Mouse (Mus musculus): ENCODE measurements around the gene Cep68.

Gene Cep68

DNA sequence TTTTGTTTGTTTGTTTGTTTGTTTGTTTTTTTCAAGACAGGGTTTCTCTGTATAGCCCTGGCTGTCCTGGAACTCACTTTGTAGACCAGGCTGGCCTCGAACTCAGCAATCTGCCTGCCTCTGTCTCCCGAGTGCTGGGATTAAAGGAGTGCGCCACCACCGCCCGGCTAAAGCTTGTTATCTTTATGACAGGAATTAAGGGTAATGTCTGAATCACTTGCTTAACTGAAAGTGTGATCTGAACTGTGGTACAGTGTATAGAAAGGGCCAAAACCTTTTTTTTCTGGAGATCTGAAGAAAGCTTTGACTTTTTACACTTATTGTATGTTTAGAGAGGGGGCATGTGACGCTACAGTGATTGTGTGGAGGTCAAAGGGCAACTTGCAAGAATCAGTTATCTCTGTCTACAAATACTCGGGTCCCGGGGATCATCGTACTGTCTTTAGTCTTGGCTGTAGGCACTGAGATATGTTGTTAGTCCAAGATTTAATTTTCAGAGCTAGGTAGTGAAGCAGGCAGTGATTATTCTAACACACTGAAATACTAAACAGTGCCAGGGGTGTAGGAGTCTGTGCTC, 44.3 kb downstream of the Cep68 start:
- DNase-seq (ENCODE audit: low spot score): no peak

DNA sequence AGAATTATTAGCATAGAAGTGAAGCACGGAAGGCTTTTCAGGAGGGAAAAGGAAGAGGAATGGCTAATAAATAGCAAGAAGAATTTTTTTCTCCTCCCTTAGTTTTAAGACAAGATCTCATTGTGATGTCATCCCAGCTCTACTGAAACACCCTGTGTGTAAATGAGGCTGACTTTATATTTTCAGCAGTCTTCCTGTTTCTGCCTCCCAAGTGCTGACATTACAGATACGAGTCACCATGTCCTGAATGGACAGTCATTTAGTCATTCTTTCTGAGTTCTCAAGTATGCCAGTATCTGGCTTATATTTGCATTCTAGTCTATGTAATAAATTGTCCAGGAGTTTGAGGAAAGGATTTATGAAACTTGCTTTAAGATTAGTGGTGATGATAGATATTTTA, 44.9 kb downstream of the Cep68 start:
- DNase-seq (ENCODE audit: low spot score): no peak

DNA sequence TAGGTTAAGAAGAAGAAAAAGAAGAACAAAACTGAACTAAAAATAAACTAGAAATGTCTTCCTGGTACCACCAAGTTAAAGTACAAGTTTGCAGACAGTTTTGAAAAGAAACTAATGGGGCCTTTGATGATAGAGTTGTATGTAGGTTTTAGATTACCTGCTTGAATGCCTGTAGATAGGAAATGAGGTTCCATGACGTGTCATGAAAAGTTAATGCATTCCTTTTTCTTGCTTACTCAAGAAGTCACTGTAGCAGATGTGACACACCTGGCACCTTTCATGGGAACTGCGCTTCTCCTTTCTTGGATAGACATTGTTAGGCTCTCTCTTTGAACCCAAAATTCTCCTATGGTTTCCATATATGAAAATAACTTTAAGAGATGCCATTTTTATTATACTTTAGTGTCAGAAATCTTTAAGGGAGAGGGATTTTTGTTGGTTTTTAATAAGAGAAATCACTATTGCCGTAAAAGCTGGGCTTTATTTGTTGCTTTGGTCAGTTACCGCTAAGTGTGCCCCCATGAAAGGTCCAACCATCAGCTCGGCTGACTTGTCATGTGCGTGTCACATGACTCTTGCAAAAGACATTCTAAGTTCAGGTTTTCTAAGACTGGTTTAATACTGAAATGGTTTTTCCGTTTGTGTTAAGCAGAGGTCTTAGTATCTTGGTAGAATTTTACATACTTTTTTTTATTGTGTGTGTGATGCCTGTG, 46.8 kb downstream of the Cep68 start:
- no peak for DNase-seq (ENCODE audit: low spot score)

DNA sequence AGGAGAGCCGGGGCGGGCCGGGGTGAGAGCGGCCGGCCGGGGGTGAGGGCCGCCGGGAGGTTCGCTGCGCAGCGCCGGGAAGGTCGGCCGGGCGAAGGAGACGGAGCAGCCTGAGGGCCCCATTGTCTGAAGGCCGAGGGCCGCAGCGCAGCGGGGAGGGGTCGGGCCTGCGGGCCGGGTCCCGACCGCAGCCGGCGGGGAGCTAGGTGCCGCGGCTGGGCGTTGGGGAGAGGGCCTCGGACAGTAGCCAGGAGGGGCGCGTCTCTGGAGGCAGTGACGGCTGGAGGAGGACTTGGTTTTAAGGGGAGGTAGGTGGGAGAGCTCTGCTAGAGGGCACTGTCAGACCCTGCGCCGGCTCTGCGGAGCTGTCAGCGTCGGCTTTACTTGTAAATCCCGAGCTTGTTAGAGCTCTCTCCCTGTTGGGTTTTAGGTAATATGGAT, 47.5 kb downstream of the Cep68 start:
- peak; percentile 80 for DNase-seq (ENCODE audit: low spot score)

DNA sequence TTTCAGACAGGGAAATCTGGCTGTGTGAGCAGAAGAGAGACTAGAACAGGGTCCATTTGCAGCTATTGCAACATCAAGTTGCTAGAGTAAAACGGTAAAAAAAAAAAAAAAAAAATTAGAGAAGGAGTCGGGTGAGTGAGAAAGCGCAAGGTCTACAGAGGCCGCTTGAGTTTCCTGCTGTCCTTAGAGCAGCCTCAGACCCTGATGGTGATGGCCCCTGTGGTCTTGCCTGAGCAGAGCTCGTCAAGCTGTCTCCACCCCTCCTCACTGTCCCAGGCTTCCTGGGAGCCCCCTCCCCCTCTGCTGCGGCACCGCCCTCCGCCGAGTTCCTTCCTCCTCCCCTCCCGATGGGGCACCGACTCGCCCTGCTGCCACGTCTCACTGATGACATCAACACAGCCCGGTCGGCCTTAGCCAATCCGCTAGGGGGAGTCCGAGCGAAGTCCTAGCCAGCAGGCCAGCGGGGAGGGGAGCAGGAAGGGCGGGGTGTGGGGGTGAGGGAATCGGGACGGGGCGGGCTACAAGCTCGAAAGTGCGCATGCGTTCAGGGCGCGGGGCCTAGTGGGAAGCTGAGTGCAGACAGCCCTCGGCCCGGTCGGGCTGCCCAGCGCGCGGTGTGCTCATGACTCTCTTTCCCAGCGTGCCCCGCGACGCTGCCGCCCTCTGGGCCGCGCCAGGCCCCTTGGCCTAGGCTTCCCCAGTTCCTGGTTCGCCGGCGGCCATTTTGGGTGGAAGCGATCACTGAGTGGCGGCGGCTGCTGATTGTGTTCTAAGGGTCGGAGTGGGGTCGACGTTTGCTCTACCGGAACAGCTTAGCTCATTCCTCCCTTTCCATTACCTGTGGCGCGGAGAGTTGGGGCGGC, 48.3 kb downstream of the Cep68 start, which contains the start of gene Rab1a:
Gene Rab1a, plus strand, starts transcription at position 720 of the 863 bp plus-strand sequence.
- peak; percentile 100 for DNase-seq (ENCODE audit: low spot score)

DNA sequence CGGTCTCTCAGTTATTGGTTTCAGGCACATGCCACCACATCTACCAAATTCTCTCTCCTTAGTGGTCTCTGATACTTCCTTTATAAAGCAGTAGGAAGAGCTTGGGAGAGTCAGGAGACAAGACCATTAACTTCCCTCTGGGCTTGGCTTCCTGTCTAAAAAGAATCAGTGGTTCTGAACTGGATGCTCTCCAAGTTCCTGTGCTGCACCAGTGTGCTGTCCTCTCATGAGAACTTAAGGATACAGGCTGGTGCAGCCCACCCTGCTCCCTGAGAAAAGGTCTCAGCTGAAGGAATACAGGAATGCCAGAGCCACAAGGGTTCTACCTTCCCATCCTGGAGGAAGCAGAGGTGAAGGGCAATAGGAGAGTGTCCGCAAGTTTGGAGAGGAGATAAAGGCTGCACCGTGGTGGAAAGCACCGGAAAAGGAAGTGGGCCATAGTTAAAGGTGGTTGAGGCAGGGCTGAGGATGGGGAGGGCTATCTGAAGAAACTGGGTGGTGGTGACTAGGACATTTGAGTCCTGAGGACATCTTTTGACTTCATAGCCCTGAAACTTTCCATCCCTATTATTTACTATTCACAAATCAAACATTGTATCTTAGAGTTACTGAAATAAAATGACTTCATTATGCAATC, 56.0 kb downstream of the Cep68 start:
- no peak for DNase-seq (ENCODE audit: low spot score)

DNA sequence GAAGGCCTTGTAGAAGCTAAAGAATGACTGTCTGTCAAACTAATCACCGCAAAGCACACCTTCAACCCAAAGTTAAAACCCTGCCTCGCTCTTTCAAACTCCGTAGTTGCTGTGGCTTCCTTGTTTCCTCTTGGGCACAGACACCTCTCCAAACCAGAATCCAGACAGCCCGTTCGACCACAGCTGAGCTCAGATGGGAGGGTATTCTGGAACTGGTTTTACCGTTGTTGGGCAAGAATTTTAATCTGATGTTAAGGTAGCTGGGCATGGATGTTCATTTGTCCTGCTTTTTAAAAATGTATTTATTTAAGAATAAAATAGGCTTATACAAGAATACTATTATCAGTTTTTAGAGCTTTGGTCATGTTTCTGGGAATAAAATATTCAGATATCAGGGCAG, 62.0 kb downstream of the Cep68 start:
- no peak for DNase-seq (ENCODE audit: low spot score)
